Mouse (Mus musculus) urinary bladder, adult 18-20 months (tissue): ENCODE results near the gene Lima1.

ENCODE experiments used
- DNase-seq, 2 experiments: peaks; one replicate each; pipeline ENCODE4 v3.0.0; 2022; ENCODE audit warnings: low spot score in 2 of 2, mixed read lengths in 2 of 2

Gene Lima1

DNA sequence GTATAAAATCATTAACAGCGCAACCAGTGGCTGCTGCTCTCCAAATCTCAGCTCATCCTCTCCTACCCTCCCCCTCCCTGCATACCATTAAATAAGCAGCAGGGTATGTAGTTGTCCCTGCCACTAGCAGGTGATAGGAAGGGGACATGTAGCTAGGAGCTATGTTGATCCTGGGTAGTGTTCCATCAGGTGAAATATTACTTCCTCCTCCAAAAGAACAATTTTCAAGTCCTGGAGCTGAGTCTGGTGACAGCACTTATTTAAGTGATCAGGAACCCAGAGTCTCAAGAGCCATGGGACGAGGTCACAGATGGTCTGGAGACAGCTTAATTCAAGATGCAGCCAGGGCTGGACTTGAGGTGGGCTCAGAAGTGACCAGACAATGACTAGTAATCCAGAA lies 139.6 kb downstream of the Lima1 start:
- DNase-seq = peak; percentile 100

DNA sequence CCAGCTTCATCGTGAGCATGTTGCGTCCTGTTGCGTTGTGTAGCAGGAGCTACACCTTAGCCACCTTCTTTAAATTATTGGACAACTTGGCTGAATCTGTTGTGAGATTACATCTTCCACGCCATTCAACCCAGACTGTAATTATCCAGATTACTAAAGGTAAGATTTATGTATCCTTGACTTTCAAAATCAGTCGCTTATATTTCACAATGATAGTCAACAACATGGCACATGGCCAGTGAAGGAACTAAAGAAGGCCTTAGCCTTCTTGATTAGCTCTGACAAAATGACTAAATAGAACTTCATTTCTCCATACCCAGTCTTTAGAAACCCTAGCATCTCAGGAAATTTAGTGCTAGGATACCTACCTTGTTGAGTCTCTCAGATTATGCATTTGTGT lies 142.1 kb downstream of the Lima1 start:
- no peak for DNase-seq

- DNase-seq = no peak
These were observed 143.6 kb downstream of the Lima1 start for GRCm38 (mm10) chr15:99731678-99732077.

GRCm38 (mm10) chr15:99731167-99731566 lies 144.1 kb downstream of the Lima1 start:
- no peak for DNase-seq

- DNase-seq = no peak
These were observed 146.0 kb downstream of the Lima1 start for GRCm38 (mm10) chr15:99729056-99729783.
